Mouse (Mus musculus): ENCODE results near the gene Sigmar1. TPM values are rescaled to one million over a fixed set of nuclear protein-coding genes. Genes with fewer than 3 reads are reported as not detected.

Sigmar1 gene
- polyA plus RNA-seq, 1 experiment from 2014 or later = 49.9 TPM

DNA sequence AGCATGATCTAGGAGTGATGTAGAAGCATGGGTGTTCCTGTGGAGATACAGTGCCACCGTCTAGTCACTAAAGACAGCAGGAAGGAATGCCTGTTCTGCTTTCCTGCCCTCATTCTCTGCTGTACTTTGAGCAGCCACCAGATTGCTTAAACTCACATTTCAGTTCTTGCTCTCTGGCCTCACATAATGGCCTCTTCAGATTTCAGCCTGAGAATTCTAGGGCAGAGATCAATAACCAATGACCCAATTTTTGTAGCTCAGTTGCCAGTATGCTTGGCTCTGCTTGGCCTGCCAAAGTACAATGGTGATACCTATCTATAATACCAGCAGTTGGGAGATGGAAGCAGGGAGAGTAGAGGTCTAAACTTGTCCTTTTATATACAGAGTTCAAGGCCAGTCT, 10.9 kb downstream of the Sigmar1 start:
- H3K4me1 ChIP-seq (replicated peaks) = peaks cover 11% of the 10 kb centered on the region
- no peaks in the 10 kb centered on the region for H3K36me3 ChIP-seq
- peaks cover 15% of the 10 kb centered on the region for H3K9me3 ChIP-seq
- H3K27me3 ChIP-seq = peaks cover 3% of the 10 kb centered on the region; the same call in 1 of the 2 replicates
- no peak overlapping the region for H3K27ac ChIP-seq
- WGBS = 82% methylated on average over 1 of the region's 1 CpGs
- no peak for ATAC-seq
- H3K4me2 ChIP-seq (replicated peaks) = no peak overlapping the region
- no peak overlapping the region for H3K9ac ChIP-seq (replicated peaks)
- no peak overlapping the region for H3K4me3 ChIP-seq (replicated peaks)

DNA sequence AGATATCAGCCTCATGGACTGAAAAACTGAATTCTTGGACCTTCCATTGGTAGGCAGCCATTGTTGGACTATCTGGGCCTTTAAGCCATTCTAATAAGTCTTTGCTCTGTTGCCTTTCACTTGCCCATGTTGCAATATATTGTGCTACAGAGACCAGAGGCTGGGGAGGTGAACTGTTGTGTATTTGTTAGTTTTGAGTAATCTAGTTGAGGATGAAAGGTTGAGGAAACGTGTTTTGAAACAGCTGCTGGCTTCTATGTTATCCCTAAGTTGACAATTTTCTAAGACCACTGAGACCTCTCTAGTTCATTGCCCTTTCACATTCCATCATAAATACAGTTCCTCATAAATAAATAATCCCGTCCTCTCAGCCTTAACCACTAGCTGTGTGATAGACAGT, 11.8 kb downstream of the Sigmar1 start:
- 72% methylated on average over 2 of the region's 2 CpGs for WGBS
- no peak for ATAC-seq

DNA sequence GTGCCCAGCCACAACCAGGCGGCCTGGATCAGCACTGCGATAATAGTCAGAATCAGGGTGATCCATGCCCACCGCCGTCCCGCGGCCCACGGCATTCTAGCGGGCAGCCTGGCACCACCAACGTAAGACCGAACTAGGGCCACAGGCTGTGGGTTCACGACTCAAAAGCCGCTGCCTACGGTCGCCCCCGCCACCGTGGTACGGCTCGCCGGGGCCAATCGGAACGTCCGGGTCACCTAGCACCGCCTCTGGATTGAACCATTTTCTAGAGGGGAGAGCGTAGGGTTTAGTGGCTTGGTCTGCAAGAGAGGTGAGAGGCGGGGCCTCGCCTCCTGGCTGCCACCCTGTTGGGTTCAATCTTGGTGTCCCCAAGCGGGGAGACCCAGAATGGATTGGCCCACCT, 14.8 kb downstream of the Sigmar1 start:
- Histone ChIP-seq H3K9ac (replicated peaks) (peak overlapping the region; percentile 79), H3K36me3 (peaks cover 13% of the 10 kb centered on the region; the same call in 1 of the 2 replicates), H3K27me3 (peaks cover 3% of the 10 kb centered on the region; the same call in 1 of the 2 replicates), H3K9me3 (peaks cover 4% of the 10 kb centered on the region; the same call in 1 of the 2 replicates), H3K27ac (peak overlapping the region; percentile 81), H3K4me2 (replicated peaks) (peak overlapping the region; percentile 83), H3K4me3 (replicated peaks) (peak overlapping the region; percentile 64), H3K4me1 (replicated peaks) (peaks cover 21% of the 10 kb centered on the region)
- ATAC-seq = peak; percentile 96
- WGBS = under 1% methylated on average over 27 of the region's 27 CpGs

More for the DNA sequence above, 11.8 kb downstream of the Sigmar1 start:
- H3K9me3 ChIP-seq = peaks cover 15% of the 10 kb centered on the region
- H3K4me2 ChIP-seq (replicated peaks) = no peak overlapping the region
- H3K27me3 ChIP-seq = peaks cover 3% of the 10 kb centered on the region; the same call in 1 of the 2 replicates
- 0 out of 2 replicates have a peak, but pooled peaks cover 5% of the 10 kb centered on the region for H3K36me3 ChIP-seq
- H3K4me3 ChIP-seq (replicated peaks) = no peak overlapping the region
- H3K9ac ChIP-seq (replicated peaks) = no peak overlapping the region
- peaks cover 20% of the 10 kb centered on the region for H3K4me1 ChIP-seq (replicated peaks)
- H3K27ac ChIP-seq = no peak overlapping the region

DNA sequence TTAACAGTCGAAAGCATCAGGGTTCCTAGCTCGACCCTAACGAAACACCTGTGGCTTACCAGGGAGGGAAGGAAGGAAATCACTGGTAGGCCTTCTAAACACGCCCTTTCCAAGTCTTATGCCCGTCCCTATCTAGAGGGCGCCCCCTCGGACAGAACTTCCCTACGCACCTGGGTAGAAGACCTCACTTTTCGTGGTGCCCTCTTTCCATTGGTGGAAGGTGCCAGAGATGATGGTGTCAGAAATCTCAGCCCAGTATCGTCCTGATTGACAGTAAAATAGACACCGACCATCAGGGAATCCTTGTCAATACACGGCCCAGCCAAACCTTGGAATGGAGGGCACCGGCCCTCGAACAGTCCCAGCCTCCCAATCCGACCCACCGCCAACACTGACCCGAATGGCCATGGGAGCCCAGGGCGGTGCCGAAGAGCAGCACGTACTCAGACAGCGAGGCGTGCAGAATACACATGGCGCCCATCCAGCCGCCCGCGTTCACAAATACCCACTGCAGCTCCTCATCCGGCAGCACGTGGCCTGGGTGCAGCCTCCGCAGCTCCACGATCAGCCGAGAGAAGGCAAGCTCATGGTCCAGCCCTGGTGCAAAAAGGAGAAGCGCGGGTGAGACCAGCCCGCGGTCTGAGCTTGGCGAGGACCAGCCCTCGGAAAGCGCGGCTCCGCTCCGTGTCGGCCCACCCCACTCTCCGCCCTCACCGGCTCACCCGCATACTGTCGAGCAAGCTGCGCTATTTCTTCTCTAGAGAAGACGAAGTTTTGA, 15.4 kb downstream of the Sigmar1 start:
- H3K4me1 ChIP-seq (replicated peaks) = peaks cover 21% of the 10 kb centered on the region
- peak overlapping the region; percentile 83 for H3K4me2 ChIP-seq (replicated peaks)
- H3K36me3 ChIP-seq = peaks cover 13% of the 10 kb centered on the region; the same call in 1 of the 2 replicates
- H3K9ac ChIP-seq (replicated peaks) = peak overlapping the region; percentile 79
- WGBS = 1% methylated on average over 48 of the region's 48 CpGs
- H3K4me3 ChIP-seq (replicated peaks) = peak overlapping the region; percentile 64
- peaks cover 3% of the 10 kb centered on the region; the same call in 1 of the 2 replicates for H3K27me3 ChIP-seq
- H3K9me3 ChIP-seq = no peaks in the 10 kb centered on the region
- peak; percentile 89 for ATAC-seq
- H3K27ac ChIP-seq = peak overlapping the region; percentile 81

DNA sequence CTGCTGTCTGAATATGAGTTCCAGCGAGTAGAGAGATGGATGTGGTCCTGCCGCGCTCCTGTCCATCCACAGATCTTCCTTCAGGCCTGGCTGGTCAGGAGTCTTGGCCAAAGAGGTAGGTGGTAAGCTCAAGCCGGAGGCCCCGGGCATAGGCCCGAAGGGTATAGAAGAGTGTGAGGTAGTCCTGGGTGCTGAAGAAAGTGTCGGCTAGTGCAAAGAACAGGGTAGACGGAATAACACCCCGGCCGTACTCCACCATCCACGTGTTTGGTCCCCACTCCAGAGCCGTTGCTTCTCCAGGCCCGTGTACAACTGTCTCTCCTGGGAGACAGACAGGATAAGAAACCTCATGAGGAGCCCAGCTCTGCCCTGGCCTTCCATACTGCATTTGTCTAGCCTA, 16.7 kb downstream of the Sigmar1 start:
- Histone ChIP-seq H3K4me2 (replicated peaks) (peak overlapping the region; percentile 83), H3K36me3 (peaks cover 13% of the 10 kb centered on the region; the same call in 1 of the 2 replicates), H3K9ac (replicated peaks) (no peak overlapping the region), H3K27me3 (peaks cover 3% of the 10 kb centered on the region; the same call in 1 of the 2 replicates), H3K4me1 (replicated peaks) (peaks cover 21% of the 10 kb centered on the region), H3K9me3 (no peaks in the 10 kb centered on the region), H3K27ac (no peak overlapping the region), H3K4me3 (replicated peaks) (no peak overlapping the region)
- ATAC-seq = no peak
- WGBS = 95% methylated on average over 13 of the region's 13 CpGs

DNA sequence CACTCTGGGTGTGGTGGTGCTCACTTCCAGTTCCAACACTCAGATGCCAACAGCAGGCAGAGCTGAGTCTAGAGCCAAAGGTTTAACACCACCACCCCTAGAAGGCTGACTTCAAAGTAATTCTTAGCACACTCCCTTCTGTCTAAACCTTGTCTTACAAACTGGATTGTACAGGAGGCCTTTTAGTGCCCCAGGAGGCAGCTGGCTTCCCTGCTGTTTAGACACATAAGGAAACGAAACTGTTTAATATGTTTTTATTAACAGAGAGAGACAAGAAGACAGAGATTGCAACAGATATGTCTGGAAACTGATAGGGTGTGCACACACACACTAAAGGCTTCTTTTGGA, 17.7 kb downstream of the Sigmar1 start:
- H3K27me3 ChIP-seq = peaks cover 10% of the 10 kb centered on the region; the same call in 1 of the 2 replicates
- H3K27ac ChIP-seq = no peak overlapping the region
- peaks cover 13% of the 10 kb centered on the region; the same call in 1 of the 2 replicates for H3K36me3 ChIP-seq
- no peak overlapping the region for H3K4me2 ChIP-seq (replicated peaks)
- H3K9me3 ChIP-seq = no peaks in the 10 kb centered on the region
- no peak for ATAC-seq
- H3K4me3 ChIP-seq (replicated peaks) = no peak overlapping the region
- H3K9ac ChIP-seq (replicated peaks) = no peak overlapping the region
- peaks cover 21% of the 10 kb centered on the region for H3K4me1 ChIP-seq (replicated peaks)
- WGBS = 65% methylated on average over 1 of the region's 1 CpGs

DNA sequence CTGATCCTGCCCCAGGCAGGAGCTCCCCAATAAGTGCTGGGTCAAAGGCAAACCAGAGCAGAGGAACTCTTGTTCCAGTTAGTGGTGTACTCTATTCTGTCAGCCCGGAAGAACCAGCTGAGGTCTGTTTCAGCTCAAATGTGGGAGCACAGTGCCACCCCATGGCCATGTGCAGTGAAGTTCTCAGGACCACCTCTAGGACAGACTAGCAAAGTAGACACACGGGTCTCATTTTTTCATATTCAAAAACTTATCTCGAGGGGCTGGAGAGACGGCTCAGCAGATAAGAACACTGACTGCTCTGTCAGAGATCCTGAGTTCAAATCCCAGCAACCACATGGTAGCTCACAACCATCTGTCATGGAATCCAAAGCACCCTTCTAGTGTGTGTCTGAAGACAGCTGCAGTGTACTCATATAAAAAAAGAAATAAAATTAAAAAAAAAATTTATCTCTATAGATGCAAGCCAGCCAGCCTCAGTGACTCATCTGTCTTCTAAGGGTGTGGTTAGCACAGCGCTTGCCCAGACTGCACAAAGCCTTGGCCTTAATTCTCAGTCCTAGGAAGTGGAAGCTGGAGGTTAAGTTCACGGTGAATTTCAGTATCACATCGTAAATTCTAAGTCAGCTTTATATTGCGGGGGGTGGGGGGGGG, 18.2 kb downstream of the Sigmar1 start:
- H3K27me3 ChIP-seq = peaks cover 16% of the 10 kb centered on the region
- no peak overlapping the region for H3K4me2 ChIP-seq (replicated peaks)
- H3K4me3 ChIP-seq (replicated peaks) = no peak overlapping the region
- peak; percentile 35; the same call in 1 of the 2 replicates for ATAC-seq
- H3K27ac ChIP-seq = no peak overlapping the region
- peaks cover 13% of the 10 kb centered on the region; the same call in 1 of the 2 replicates for H3K36me3 ChIP-seq
- no peaks in the 10 kb centered on the region for H3K9me3 ChIP-seq
- H3K4me1 ChIP-seq (replicated peaks) = peaks cover 21% of the 10 kb centered on the region
- no peak overlapping the region for H3K9ac ChIP-seq (replicated peaks)
- 46% methylated on average over 8 of the region's 8 CpGs for WGBS

DNA sequence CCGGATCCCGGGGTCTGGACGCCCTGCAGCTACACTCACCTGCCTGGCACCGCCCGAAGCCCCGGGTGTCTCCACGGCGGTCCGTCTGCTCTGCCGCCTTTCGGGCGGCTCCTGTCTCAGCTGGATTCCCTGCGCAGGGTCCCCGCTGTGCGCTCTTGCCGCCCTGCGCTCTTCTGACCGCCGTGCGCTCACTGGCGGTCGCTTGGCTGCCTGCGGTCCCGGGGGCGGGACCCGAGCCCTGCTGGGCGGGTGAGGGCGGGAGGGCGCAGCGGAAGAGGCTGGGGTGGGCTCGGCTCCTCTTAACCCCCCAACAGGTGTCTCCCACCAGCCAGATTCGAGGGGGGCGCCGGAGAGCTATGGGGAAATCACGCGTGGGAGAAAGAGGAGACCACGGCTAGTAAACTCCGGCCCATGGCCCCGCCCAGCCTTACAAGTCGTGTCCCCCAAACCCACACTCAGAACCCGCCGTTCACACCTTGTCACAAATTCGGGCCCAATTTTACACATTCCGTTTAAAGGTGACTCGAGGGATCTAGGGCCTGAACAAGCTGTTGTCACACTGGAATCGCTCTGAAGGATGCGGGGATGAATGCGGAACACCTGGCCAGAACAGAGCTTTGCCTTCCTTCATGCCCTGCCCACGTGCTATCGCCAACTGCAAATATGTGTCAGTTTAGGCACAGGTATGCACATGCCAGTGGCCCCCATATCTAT, 24.7 kb downstream of the Sigmar1 start, which contains the start of gene Arid3c:
Arid3c (minus strand) TSS at position 91 of the 714 bp plus-strand sequence.
- Histone ChIP-seq H3K4me3 (replicated peaks) (peak within 1 kb of the TSS; percentile 39), H3K4me2 (replicated peaks) (peak within 1 kb of the TSS; percentile 57), H3K9ac (replicated peaks) (peak within 1 kb of the TSS; percentile 55), H3K9me3 (no peaks in the 10 kb centered on the region), H3K36me3 (no peaks in the 10 kb centered on the region), H3K4me1 (replicated peaks) (peaks cover 23% of the 10 kb centered on the region), H3K27ac (no peak within 1 kb of the TSS), H3K27me3 (peaks cover 75% of the 10 kb centered on the region)
- WGBS = 2% methylated on average over 50 of the region's 50 CpGs
- peak; percentile 53; the same call in 1 of the 2 replicates for ATAC-seq

DNA sequence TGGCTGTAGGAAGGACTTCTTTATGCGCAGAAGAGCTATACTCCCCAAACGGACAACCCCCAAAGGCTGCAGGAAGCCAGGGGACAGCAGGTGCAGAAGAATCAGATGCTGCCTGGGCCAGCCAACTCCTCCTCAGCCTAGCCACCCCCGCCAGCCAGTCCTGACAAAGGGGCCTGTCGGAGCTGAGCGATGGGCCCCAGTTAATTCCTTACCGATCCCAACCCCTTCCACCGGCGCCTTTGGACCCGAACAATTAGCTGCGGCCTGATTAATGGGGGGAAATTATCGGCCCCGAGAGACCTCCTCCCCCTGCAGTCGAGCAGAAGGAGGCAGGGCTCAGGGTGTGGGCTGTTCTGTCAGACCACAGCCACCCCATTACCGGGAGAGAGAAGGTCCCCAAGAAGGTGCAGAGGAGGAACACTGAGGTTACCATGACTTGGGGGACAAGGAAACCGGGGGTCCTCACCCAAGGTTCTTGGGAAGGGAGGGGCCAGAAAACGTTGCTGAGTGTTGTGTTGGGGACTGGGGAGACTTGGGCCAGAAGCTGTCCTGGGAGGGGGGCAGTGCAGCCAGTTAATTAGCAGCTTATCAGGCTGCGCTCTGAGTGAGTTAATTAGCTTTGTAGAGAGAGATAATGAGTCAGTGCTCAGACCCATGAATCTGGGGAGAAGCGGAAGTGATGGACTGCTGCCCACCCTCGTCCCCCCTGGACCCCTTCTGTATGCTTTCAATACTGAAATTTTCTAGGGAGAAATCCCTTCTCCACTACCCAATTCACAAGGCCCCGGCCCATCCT, 28.9 kb downstream of the Sigmar1 start:
- Histone ChIP-seq H3K36me3 (no peaks in the 10 kb centered on the region), H3K9ac (replicated peaks) (peak overlapping the region; percentile 41; the same call in 1 of the 2 replicates), H3K4me1 (replicated peaks) (peaks cover 42% of the 10 kb centered on the region), H3K4me2 (replicated peaks) (peak overlapping the region; percentile 32), H3K9me3 (no peaks in the 10 kb centered on the region), H3K4me3 (replicated peaks) (0 out of 2 replicates have a peak overlapping the region, but pooled peaks have one; percentile 4), H3K27ac (peak overlapping the region; percentile 30; the same call in 1 of the 2 replicates), H3K27me3 (peaks cover 81% of the 10 kb centered on the region)
- ATAC-seq = no peak
- WGBS = 12% methylated on average over 20 of the region's 20 CpGs

DNA sequence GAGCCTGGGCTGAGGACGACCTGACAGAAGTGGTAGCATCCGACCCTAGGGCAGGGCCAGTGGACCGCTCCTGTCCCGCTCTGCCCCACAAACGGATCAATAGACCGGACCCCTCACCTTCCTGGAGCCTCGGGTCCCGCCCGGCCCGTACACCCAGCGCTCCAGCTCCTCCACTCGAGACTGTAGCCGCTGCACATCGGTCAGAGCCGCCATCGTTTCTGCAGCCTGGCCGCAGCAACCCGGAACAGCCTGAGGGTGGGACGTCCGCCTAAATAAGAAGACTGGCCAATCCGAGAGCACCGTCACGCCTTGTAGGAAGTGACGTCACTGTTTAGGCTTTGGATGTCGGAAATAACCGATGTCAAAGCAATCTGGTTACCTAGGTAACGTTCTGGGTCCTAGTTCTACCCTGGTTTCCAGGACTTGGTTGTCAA, 33.0 kb downstream of the Sigmar1 start, which contains the start of gene Dctn3:
Dctn3 (minus strand) TSS at position 253 of the 434 bp plus-strand sequence.
- H3K4me2 ChIP-seq (replicated peaks) = peak within 1 kb of the TSS; percentile 84
- peaks cover 38% of the 10 kb centered on the region for H3K4me1 ChIP-seq (replicated peaks)
- peak; percentile 94 for ATAC-seq
- peaks cover 44% of the 10 kb centered on the region for H3K27me3 ChIP-seq
- H3K4me3 ChIP-seq (replicated peaks) = peak within 1 kb of the TSS; percentile 88
- H3K36me3 ChIP-seq = peaks cover 28% of the 10 kb centered on the region
- WGBS = under 1% methylated on average over 27 of the region's 27 CpGs
- H3K9me3 ChIP-seq = no peaks in the 10 kb centered on the region
- peak within 1 kb of the TSS; percentile 49; the same call in 1 of the 2 replicates for H3K27ac ChIP-seq
- H3K9ac ChIP-seq (replicated peaks) = peak within 1 kb of the TSS; percentile 94

DNA sequence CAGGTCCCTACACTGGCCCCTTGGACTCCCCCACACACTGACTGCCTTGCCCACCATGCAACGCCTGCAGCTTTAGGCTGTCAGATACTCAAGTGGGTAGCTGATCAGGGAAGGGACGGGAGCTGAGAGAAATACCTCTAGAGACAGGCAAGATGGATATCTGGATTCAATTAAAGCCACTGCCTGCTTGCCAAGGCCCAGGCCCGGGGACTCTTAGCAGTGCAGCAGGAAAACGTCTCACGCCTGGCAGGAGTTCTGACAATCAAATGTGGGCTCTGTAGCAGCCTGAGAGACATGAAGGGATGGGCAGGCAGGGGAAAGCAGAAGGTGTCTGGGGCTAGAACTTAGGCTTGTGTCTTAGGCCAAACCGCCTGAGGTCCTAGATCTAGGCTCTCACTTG, 39.1 kb downstream of the Sigmar1 start:
- WGBS = 80% methylated on average over 6 of the region's 6 CpGs
- no peak overlapping the region for H3K4me3 ChIP-seq (replicated peaks)
- peaks cover 31% of the 10 kb centered on the region for H3K4me1 ChIP-seq (replicated peaks)
- H3K9me3 ChIP-seq = no peaks in the 10 kb centered on the region
- H3K27ac ChIP-seq = no peak overlapping the region
- no peak overlapping the region for H3K4me2 ChIP-seq (replicated peaks)
- no peak overlapping the region; the same call in 1 of the 2 replicates for H3K9ac ChIP-seq (replicated peaks)
- H3K36me3 ChIP-seq = peaks cover 59% of the 10 kb centered on the region
- no peak for ATAC-seq
- H3K27me3 ChIP-seq = no peaks in the 10 kb centered on the region
